Mouse (Mus musculus): ENCODE data around the gene Acod1.

GRCm38 (mm10) chr14:103059495-103059894 is 12.7 kb downstream of the Acod1 start:
- TF ChIP-seq POLR2A (IDR thresholded peaks at IDR 0.05; ENCODE audit: borderline replicate concordance, low read depth, low read length) (no peak), CTCF (IDR thresholded peaks at IDR 0.05; ENCODE audit: low read depth, low read length) (0 out of 2 replicates have a peak, but pooled peaks have one; percentile 16)

Measured in bone marrow macrophage, adult 2 months (primary cell).